Mouse (Mus musculus): ENCODE data around the gene Ppp1r14c.

- TF ChIP-seq CTCF (IDR thresholded peaks at IDR 0.05; ENCODE audit: insufficient read depth, low read length) (no peak), POLR2A (IDR thresholded peaks at IDR 0.05; ENCODE audit: borderline replicate concordance, extremely low read depth, low read depth, low read length) (no peak)
These were observed 6.3 kb upstream of the Ppp1r14c start for GRCm38 (mm10) chr10:3359531-3359930.

Measured in lung, adult 2 months (tissue).